Mouse (Mus musculus) embryonic facial prominence, embryonic 12.5 days (tissue): ENCODE results near the gene Wdr35. TPM values are rescaled to one million over a fixed set of nuclear protein-coding genes. Genes with fewer than 3 reads are reported as not detected.
"Not testable (repeated sequence)": the region's sequence is repeated elsewhere in the genome, so short reads cannot be mapped to it uniquely, and the experiment has no call there.

Experiments used
- ATAC-seq: fragments of 200-750 bp; cut with Nextera tagmentation; 2 replicates; pipeline ENCODE4 v1.8.0; 2017; ENCODE audit not compliant: insufficient number of reproducible peaks, insufficient read depth, low FRiP score, low TSS enrichment
- H3K27ac ChIP-seq: fragments of 300-500 bp; sonication (generic); 2 replicates; pipeline ENCODE4 v1.5.1; 2016; ENCODE audit warnings: mild to moderate bottlenecking
- H3K27me3 ChIP-seq: fragments of 300-500 bp; sonication (generic); 2 replicates; pipeline ENCODE4 v1.6.1; 2016; ENCODE audit warnings: mild to moderate bottlenecking, moderate library complexity
- H3K36me3 ChIP-seq: fragments of 300-500 bp; sonication (generic); 2 replicates; pipeline ENCODE4 v1.6.1; 2016; ENCODE audit warnings: mild to moderate bottlenecking
- H3K4me1 ChIP-seq: fragments of 300-500 bp; sonication (generic); 2 replicates; pipeline ENCODE4 v1.6.1; 2016
- H3K4me2 ChIP-seq: fragments of 300-500 bp; sonication (generic); replicated peaks from 2 replicates; pipeline ENCODE4 v1.6.1; 2016; ENCODE audit warnings: mild to moderate bottlenecking, moderate library complexity
- H3K4me3 ChIP-seq: fragments of 300-500 bp; sonication (generic); 2 replicates; pipeline ENCODE4 v1.5.1; 2016; ENCODE audit warnings: mild to moderate bottlenecking
- H3K9ac ChIP-seq: fragments of 300-500 bp; sonication (generic); 2 replicates; pipeline ENCODE4 v1.6.1; 2016; ENCODE audit warnings: mild to moderate bottlenecking, moderate library complexity
- H3K9me3 ChIP-seq: fragments of 300-500 bp; sonication (generic); 2 replicates; pipeline ENCODE4 v1.6.1; 2016; ENCODE audit warnings: mild to moderate bottlenecking, moderate library complexity
- WGBS: fragments of 180-500 bp; shearing (Covaris S2); methylation state at CpG from one replicate; pipeline ENCODE4 v1.1.7; 2016; 5-methylcytosine and 5-hydroxymethylcytosine counted together
- polyA plus RNA-seq: library from polyadenylated mRNA; unstranded; fragments of >200 nt; fragmentation: Nextera tagmentation; extraction: Ambion mirVana; gene quantifications from 2 replicates; pipeline ENCODE4 v1.2.1, GENCODE M21; 2016

Wdr35 gene
- polyA plus RNA-seq, 1 experiment from 2014 or later, result 27.1 TPM

DNA sequence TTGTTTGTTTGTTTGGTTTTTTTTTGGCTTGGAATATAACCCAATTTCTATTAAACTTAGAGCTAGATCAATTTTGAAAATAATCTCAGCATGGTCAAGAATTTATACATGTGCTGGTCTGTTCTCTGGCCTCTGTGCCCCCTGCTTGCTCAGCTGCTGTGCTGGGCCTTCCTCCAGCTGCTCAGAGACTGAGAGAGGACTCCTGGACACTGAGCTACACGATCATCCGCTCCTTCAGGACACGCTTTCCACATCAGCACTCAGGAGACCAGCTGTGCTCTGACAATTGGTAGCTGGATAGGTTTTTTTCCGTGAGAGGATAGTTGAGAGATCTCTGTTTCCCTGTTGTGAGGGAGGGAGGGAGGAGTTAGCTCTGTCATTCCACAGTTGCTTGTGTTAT lies 36.6 kb downstream of the Wdr35 start:
- Histone ChIP-seq H3K27ac (no peak overlapping the region), H3K4me1 (no peaks in the 10 kb centered on the region), H3K36me3 (peaks cover 4% of the 10 kb centered on the region; the same call in 1 of the 2 replicates), H3K4me2 (no peak overlapping the region), H3K4me3 (no peak overlapping the region), H3K9me3 (no peaks in the 10 kb centered on the region), H3K27me3 (no peaks in the 10 kb centered on the region), H3K9ac (no peak overlapping the region)
- ATAC-seq, result no peak
- WGBS, result 73% methylated on average over 4 of the region's 4 CpGs

DNA sequence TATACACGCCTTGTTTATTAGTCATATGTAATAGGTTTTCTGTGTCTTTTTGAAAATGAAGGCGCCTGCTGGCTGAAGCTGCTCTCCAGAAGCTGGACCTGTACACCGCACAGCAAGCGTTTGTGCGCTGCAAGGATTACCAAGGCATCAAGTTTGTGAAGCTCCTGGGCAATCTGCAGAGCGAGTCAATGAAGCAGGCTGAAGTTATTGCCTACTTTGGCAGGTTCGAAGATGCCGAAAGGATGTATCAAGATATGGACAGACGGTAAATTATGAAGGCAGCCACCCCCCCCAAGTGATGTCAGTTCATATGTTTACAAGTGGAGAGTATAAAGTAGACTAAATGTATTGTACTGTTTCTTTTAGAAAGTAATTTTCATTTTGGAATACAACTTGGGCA lies 42.7 kb downstream of the Wdr35 start:
- Histone ChIP-seq H3K27me3 (no peaks in the 10 kb centered on the region), H3K36me3 (peaks cover 21% of the 10 kb centered on the region), H3K4me2 (no peak overlapping the region), H3K9ac (no peak overlapping the region), H3K4me3 (no peak overlapping the region), H3K4me1 (no peaks in the 10 kb centered on the region), H3K27ac (no peak overlapping the region), H3K9me3 (no peaks in the 10 kb centered on the region)
- no peak for ATAC-seq
- WGBS, result 94% methylated on average over 9 of the region's 9 CpGs

DNA sequence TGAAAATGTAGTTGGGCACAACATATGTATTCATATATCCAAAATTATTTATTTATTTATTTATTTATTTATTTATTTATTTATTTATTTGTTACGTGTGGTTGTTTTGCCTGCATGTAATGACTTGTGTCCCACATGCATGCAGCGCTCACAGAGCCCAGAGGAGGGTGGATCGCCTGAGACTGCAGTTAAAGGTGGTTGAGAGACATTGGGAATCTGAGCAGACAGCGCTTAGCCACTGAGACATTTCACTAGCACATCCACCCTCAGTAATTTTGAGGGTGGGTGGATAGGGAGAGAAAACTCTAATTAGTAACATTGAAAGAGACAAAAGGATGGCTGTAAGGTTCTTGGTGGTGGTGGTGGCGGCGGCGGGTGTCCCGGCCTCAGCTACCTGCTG lies 46.7 kb downstream of the Wdr35 start:
- 92% methylated on average over 8 of the region's 8 CpGs for WGBS
- Histone ChIP-seq H3K36me3 (peaks cover 17% of the 10 kb centered on the region), H3K27me3 (no peaks in the 10 kb centered on the region), H3K4me1 (0 out of 2 replicates have a peak, but pooled peaks cover 3% of the 10 kb centered on the region), H3K9ac (no peak overlapping the region), H3K4me2 (no peak overlapping the region), H3K27ac (no peak overlapping the region), H3K9me3 (no peaks in the 10 kb centered on the region), H3K4me3 (no peak overlapping the region)
- no peak for ATAC-seq

DNA sequence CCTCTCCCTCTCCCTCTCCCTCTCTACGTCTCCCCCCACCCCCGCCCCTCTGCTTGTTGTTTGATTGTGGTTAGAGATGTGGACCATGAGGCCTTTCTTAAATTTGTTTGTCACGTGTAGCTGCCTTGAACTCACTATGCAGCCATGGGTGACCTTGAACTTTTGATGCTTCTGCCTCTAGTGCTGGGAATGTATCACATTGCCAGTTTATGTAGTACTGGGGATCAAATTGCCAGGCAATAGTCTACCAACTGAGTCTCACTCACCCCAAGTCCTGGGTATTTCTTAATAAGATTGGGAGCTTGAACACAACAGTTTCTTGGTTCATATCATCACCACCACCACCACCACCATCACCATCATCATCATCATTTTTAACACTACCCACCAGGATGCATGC lies 47.3 kb downstream of the Wdr35 start:
- no peak overlapping the region for H3K4me2 ChIP-seq
- peaks cover 17% of the 10 kb centered on the region for H3K36me3 ChIP-seq
- H3K27me3 ChIP-seq, result no peaks in the 10 kb centered on the region
- H3K9me3 ChIP-seq, result no peaks in the 10 kb centered on the region
- no peak overlapping the region for H3K9ac ChIP-seq
- ATAC-seq, result no peak
- H3K4me3 ChIP-seq, result no peak overlapping the region
- WGBS, result 59% methylated on average over 3 of the region's 3 CpGs
- H3K27ac ChIP-seq, result no peak overlapping the region
- H3K4me1 ChIP-seq, result 0 out of 2 replicates have a peak, but pooled peaks cover 3% of the 10 kb centered on the region

DNA sequence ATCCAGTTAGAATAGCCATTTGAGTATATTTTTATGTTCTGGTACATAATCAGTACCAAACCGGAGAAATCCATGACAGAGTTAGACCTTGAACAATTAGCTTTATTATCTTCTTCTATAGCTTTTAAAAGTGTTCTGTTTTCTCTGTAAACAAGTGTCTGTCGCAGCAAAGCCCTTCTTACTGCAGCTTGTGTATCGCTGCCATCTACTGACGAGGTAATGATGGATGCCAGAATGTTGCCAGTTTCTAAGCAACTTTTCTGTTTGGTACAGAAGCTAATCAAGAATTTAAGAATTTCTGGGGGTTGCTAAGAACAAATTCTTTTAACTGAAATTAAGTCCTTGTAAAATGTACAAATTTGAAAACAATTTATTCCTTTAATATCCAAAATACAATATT lies 49.3 kb downstream of the Wdr35 start:
- WGBS, result 51% methylated on average over 4 of the region's 4 CpGs
- no peak overlapping the region for H3K4me2 ChIP-seq

DNA sequence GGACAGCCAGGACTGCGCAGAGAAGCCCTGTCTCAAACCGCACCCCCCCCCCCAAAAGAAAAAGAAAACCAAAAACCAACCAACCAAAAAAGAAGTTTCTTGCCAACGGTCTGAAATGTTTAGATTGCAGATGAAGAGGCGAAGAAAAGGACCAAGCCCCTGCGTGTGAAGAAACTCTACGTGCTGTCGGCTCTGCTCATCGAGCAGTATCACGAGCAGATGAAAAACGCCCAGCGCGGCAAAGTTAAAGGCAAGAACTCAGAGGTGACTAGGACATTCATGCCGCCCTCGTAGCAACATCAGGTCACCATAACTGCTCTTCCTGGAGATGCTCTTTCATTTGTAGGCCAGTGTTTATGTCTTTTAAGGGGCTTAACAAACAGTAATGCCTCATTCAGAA lies 50.4 kb downstream of the Wdr35 start:
- no peak overlapping the region for H3K27ac ChIP-seq
- ATAC-seq, result no peak
- H3K4me3 ChIP-seq, result no peak overlapping the region
- H3K4me1 ChIP-seq, result 0 out of 2 replicates have a peak, but pooled peaks cover 3% of the 10 kb centered on the region
- H3K9me3 ChIP-seq, result no peaks in the 10 kb centered on the region
- no peaks in the 10 kb centered on the region for H3K27me3 ChIP-seq
- WGBS, result 94% methylated on average over 14 of the region's 14 CpGs
- no peak overlapping the region for H3K9ac ChIP-seq
- H3K4me2 ChIP-seq, result no peak overlapping the region
- 0 out of 2 replicates have a peak, but pooled peaks cover 3% of the 10 kb centered on the region for H3K36me3 ChIP-seq

More for the DNA sequence above, 49.3 kb downstream of the Wdr35 start:
- H3K4me1 ChIP-seq, result 0 out of 2 replicates have a peak, but pooled peaks cover 3% of the 10 kb centered on the region
- H3K9ac ChIP-seq, result no peak overlapping the region
- H3K27me3 ChIP-seq, result no peaks in the 10 kb centered on the region
- H3K9me3 ChIP-seq, result no peaks in the 10 kb centered on the region
- no peak overlapping the region for H3K4me3 ChIP-seq
- H3K36me3 ChIP-seq, result peaks cover 8% of the 10 kb centered on the region; the same call in 1 of the 2 replicates
- no peak overlapping the region for H3K27ac ChIP-seq
- no peak for ATAC-seq

DNA sequence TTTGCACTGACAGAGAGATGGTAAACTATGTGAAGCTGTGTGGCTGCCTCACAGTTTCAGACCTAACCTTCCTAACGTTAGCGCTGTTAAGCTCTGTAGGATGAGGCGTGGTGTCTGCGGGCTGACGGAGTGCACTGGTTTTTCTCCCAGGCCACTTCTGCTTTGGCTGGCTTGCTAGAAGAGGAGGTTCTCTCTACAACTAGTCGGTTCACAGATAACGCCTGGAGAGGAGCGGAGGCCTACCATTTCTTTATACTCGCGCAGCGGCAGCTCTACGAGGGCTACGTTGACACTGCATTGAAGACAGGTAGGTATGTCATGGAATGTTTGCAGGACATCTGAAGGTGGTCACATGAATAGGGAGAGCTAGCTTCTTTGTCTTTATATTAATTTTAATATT lies 51.0 kb downstream of the Wdr35 start:
- no peak overlapping the region for H3K9ac ChIP-seq
- no peak overlapping the region for H3K4me2 ChIP-seq
- H3K9me3 ChIP-seq, result no peaks in the 10 kb centered on the region
- 90% methylated on average over 13 of the region's 13 CpGs for WGBS
- 0 out of 2 replicates have a peak, but pooled peaks cover 3% of the 10 kb centered on the region for H3K36me3 ChIP-seq
- no peak overlapping the region for H3K4me3 ChIP-seq
- H3K4me1 ChIP-seq, result 0 out of 2 replicates have a peak, but pooled peaks cover 3% of the 10 kb centered on the region
- no peak for ATAC-seq
- H3K27me3 ChIP-seq, result no peaks in the 10 kb centered on the region
- H3K27ac ChIP-seq, result no peak overlapping the region

DNA sequence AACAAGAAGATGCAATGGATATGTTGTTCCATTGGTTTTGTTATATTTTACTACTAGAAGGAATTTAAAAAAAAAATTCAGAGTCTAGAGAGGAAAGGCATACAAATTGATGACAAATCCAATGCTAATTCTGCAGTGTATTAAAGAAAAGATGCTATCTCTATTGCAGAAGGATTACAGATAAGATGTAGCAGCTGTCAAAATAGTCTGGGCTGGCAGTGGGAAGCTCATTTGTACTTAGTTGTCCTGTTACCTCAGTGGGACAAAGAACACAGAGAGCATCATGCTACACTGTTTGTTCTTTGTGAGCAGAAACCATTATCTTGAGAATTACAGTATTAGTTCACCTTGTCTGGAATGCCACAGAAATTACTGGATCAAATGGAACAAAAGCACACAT lies 53.2 kb downstream of the Wdr35 start:
- Histone ChIP-seq H3K4me1 (peaks cover 4% of the 10 kb centered on the region; the same call in 1 of the 2 replicates), H3K9me3 (no peaks in the 10 kb centered on the region), H3K36me3 (0 out of 2 replicates have a peak, but pooled peaks cover 3% of the 10 kb centered on the region), H3K27ac (no peak overlapping the region), H3K4me3 (no peak overlapping the region), H3K4me2 (no peak overlapping the region), H3K9ac (no peak overlapping the region), H3K27me3 (no peaks in the 10 kb centered on the region)
- no peak for ATAC-seq

DNA sequence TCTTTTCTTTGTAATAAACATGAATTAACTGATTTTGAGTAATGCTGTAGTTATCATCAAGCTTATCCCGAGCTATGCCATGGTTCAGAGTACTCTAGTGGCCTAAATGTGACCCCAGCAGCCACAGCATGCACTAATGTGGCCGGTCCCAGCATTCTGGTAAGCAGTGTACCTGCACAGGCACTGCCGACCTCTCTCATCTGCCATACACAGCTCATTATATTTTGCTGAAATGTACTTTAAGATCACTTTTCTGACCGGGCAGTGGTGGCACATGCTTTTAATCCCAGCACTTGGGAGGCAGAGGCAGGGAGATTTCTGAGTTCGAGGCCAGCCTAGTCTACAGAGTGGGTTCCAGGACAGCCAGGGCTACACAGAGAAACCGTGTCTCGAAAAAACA lies 55.1 kb downstream of the Wdr35 start:
- H3K27ac ChIP-seq, H3K36me3 ChIP-seq, H3K4me2 ChIP-seq, H3K4me1 ChIP-seq, H3K4me3 ChIP-seq, ATAC-seq, H3K9ac ChIP-seq, H3K9me3 ChIP-seq, H3K27me3 ChIP-seq: not testable (repeated sequence)
- WGBS, result 89% methylated on average over 7 of the region's 7 CpGs

DNA sequence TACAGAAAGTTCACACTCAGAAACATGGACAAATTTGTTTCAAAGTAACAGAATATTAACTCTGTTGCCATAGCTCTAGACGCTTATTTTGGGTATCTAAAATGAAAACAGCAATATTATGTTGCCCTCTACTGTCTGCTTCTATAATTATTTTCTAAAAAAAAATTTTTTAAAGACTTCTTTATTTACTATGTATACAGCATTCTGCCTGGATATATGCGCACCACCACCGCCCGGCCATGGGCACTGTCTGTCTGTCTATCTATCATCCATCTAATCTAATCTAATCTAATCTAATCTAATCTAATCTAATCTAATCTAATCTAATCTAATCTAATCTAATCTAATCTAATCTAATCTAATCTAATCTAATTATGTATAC lies 55.8 kb downstream of the Wdr35 start:
- no peaks in the 10 kb centered on the region for H3K27me3 ChIP-seq
- 60% methylated on average over 4 of the region's 4 CpGs for WGBS
- H3K4me2 ChIP-seq, result peak overlapping the region; percentile 53; the same call in 1 of the 2 replicates
- peak; percentile 73 for ATAC-seq
- peaks cover 6% of the 10 kb centered on the region; the same call in 1 of the 2 replicates for H3K4me1 ChIP-seq
- 0 out of 2 replicates have a peak, but pooled peaks cover 3% of the 10 kb centered on the region for H3K36me3 ChIP-seq
- no peaks in the 10 kb centered on the region for H3K9me3 ChIP-seq
- peak overlapping the region; percentile 98; the same call in 1 of the 2 replicates for H3K27ac ChIP-seq
- peak overlapping the region; percentile 80; the same call in 1 of the 2 replicates for H3K9ac ChIP-seq
- peak overlapping the region; percentile 65 for H3K4me3 ChIP-seq

DNA sequence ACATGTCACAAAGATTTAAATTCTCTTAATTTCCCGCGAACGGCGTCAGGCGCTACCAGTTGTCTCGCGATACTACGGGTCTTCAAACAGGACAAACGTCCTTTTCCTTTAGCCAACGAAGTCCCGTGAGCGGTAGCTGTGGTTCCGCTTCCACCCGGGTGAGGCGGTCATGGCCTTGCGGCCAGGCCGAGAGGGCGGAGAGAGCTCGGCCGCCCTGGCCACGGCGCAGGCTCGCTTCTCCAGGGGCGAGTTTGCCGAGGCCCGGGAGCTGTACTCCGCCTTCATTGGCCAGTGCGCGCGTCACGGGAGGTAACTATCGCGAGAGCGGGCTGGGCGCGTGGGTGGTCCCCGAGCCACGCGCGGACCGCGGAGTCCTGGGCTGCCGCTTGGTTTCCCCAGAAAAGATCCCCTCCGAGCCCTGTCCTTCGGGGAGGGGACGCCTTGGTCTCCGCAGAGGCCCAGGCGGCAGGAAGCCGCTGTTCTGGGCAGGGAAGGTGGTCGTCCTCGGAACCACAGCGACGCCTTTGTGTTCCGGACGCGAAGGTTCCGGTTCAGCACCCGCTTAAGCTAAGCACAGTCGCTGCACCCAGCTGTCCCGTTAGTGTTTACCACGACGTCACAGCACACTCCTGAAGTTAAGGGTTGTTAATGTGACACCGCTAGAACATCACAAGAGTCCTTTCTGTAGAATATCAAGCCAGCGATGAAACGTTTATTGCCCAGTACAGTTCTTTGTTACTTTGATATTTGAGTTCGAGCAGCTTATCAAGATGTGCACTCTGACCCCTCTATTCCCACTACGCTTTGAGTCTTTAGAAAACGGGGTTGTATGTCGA lies 56.4 kb downstream of the Wdr35 start, which contains the start of gene Ttc32:
Gene Ttc32 (plus strand): TSS at position 110 of the 836 bp plus-strand sequence.
- ATAC-seq, result peak; percentile 90
- under 1% methylated on average over 69 of the region's 69 CpGs for WGBS

DNA sequence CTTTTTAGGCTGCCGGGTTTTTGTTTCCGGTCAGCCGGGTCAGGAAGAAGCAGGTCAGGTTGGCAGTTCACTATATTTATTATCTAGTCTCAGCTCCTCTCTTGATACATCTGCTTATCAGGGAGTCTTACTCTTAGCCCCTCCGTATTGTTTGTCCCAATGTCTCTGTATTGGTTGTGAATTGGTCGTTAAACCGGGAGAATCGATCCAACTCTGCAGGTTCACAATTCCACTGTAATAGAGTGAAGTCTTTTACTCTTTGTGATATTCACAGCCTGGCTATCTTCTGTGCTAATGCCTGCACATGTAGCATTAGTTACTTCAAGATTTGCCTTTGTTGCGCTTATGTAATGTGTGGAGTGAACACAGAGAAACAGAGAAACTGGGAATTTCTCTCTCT lies 57.5 kb downstream of the Wdr35 start:
- peak overlapping the region; percentile 80 for H3K9ac ChIP-seq
- H3K4me3 ChIP-seq, result peak overlapping the region; percentile 65
- peak overlapping the region; percentile 53 for H3K4me2 ChIP-seq
- no peak for ATAC-seq
- H3K27me3 ChIP-seq, result no peaks in the 10 kb centered on the region
- no peak overlapping the region for H3K27ac ChIP-seq
- WGBS, result 75% methylated on average over 8 of the region's 8 CpGs
- H3K36me3 ChIP-seq, result 0 out of 2 replicates have a peak, but pooled peaks cover 3% of the 10 kb centered on the region
- H3K4me1 ChIP-seq, result peaks cover 6% of the 10 kb centered on the region; the same call in 1 of the 2 replicates
- H3K9me3 ChIP-seq, result no peaks in the 10 kb centered on the region

More for the DNA sequence above, 56.4 kb downstream of the Wdr35 start, which contains the start of gene Ttc32:
- H3K27me3 ChIP-seq, result no peaks in the 10 kb centered on the region
- H3K27ac ChIP-seq, result peak within 1 kb of the TSS; percentile 98
- 0 out of 2 replicates have a peak, but pooled peaks cover 3% of the 10 kb centered on the region for H3K36me3 ChIP-seq
- H3K9me3 ChIP-seq, result no peaks in the 10 kb centered on the region
- peak within 1 kb of the TSS; percentile 65 for H3K4me3 ChIP-seq
- peak within 1 kb of the TSS; percentile 80 for H3K9ac ChIP-seq
- H3K4me1 ChIP-seq, result peaks cover 6% of the 10 kb centered on the region; the same call in 1 of the 2 replicates
- peak within 1 kb of the TSS; percentile 53 for H3K4me2 ChIP-seq
